Mouse (Mus musculus): ENCODE measurements around the gene Gm20431. TPM values are rescaled to one million over a fixed set of nuclear protein-coding genes. Genes with fewer than 3 reads are reported as not detected.
"Not testable (repeated sequence)": the region's sequence is repeated elsewhere in the genome, so short reads cannot be mapped to it uniquely, and the experiment has no call there.

Gm20431 gene
- total RNA-seq, 2 experiments from 2014 or later, result 30.8 to 32.7 TPM

- no peak for DNase-seq
Observed at GRCm38 (mm10) chr2:167665972-167666713, 4.8 kb upstream of the Gm20431 start.

GRCm38 (mm10) chr2:167662713-167663112 is 1.4 kb upstream of the Gm20431 start:
- intact Hi-C loops (cut with DNase I), result no loop called here

More at GRCm38 (mm10) chr2:167665972-167666713, 4.8 kb upstream of the Gm20431 start:
- intact Hi-C loops (cut with DNase I), result no loop called here

DNA sequence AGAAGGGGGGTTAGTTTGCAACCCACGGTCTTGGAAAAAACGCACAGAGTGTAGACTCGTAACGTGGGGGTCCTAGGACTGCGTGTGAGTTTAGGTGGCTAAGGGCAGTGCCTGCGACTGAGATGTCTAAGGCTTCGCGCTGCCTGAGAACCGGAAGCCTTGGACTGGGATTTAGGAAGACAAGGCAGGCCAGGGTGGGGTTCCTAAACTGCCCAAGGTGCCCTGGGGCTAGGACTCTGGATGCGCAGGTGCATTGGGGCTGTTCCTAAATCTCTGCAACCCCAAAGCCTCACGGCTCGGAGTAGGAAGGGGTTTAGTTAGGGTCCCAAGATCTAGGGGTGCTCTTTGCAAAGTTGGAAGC is 705 bp downstream of the Gm20431 start:
- intact Hi-C loops (cut with DNase I), result no loop called here
- no peak for DNase-seq

More at GRCm38 (mm10) chr2:167662713-167663112, 1.4 kb upstream of the Gm20431 start:
- DNase-seq, result no peak

GRCm38 (mm10) chr2:167659847-167660610 is 1.3 kb downstream of the Gm20431 start:
- peak; percentile 69 for DNase-seq
- intact Hi-C loops (cut with DNase I), result no loop called here

GRCm38 (mm10) chr2:167659177-167659846 is 2.0 kb downstream of the Gm20431 start:
- intact Hi-C loops (cut with DNase I), result no loop called here
- DNase-seq, result no peak

DNA sequence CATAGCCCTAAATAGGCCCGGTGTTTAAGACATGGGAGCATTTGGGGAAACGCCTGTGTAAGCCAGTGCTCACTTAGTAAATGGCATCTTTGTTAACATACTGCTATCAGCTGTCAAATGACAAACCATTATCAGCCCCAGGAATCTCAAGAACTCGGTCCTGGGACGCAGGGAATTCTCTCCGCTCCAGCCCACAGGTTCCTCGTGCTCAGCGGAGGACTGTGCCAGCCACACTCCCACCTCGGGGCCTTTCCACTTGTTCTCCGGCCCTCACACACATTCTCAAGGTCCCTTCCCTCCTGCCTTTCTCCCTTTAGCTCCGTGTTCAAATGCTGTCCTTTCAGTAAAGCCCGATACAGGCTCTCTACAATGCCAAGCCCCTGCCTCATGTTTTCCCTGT is 2.6 kb downstream of the Gm20431 start:
- intact Hi-C loops (cut with DNase I), result no loop called here
- DNase-seq, result no peak

- DNase-seq, result no peak
- intact Hi-C loops (cut with DNase I), result no loop called here
Observed at GRCm38 (mm10) chr2:167657973-167658372, 3.3 kb downstream of the Gm20431 start.

- intact Hi-C loops (cut with DNase I), result no loop called here
- no peak for DNase-seq
Observed at GRCm38 (mm10) chr2:167656629-167657478, 4.4 kb downstream of the Gm20431 start.

DNA sequence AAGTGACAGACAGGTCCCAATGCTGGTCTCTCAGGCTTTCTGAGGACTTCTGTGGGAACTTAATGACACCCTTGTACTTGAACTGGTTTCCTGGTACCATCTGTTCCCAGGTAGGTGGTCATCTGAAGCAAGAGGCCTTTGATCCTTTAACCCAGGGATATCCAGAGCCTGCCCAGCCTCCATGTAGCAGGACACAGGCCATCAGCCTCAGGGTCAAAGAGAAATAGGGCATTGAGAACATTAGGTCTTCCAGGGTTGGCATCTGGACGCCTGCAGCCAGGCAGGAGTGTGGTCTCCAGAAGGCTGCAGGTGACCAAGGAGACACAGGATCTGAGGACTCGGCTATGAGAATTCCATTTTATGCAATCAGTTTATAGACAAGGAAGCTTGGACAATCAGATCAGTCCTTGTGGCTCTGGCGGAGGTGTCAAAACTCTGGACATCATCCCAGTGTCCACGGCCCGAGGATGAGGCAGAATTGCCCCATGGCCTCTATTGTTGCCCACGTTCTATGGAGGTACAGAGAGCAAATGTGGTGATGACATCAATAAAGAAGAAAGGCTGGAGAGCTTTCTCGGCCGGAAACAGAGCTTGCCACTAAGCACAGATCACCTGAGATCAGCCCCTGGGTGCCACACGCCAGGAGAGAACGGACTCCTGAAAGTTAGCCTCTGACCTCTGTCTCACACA is 6.2 kb downstream of the Gm20431 start:
- intact Hi-C loops (cut with DNase I), result no loop called here
- DNase-seq, result no peak

DNA sequence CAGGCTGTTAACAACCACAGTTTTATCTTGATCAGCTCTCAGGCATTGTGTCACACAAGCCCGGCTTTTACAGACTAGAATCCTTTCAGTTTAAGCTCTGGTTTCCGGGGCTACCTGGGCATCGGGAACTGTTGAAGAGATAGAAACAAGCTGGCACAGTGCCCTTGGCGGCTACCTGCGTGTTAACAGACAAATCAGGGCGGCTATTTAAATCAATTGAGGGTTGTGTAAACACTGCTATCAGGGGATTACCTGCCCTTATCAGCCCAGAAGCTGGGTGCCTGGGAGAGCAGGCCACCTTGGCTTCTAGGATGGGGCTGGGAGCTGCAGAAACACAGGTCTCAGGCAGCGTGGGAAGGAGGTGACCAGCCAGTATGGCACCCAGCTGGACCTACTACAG is 8.6 kb downstream of the Gm20431 start:
- no peak for DNase-seq
- intact Hi-C loops (cut with DNase I), result no loop called here

- peak; percentile 24 for DNase-seq
- intact Hi-C loops (cut with DNase I), result no loop called here
Observed at GRCm38 (mm10) chr2:167651622-167652021, 9.7 kb downstream of the Gm20431 start.

DNA sequence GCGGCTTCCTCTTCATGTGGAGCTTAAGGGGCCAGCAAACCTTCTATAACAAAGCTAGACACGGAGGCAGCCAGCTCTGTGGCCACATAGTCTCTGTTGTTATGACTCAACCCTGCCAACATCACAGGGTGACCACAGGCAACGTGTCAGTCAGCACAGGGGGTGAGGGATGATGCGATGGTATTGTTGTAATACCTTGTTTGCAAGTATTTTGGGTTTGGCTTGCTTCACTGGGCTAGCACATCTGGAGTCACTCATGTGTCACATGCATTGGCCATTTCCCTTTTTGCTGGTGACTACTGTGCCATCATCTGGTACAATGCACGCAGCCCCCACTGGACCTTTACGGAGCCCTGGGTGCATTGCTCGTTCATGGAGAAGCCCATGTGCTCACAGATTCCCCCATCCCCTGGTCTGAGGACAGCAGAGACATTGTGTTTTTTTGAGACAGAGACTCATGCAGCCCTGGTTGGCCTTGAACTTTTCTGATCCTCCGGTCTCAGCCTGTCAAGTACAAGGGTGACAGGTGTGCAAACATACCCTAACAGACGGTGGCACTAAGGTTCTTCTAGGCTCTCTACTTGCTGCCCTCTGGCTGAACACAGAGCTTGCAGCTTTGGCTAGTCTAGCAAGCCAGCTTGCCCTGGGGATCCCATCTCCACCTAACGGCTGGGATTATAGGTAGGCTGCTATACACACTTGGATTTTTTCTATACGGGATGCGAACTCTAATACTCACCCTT is 11.8 kb downstream of the Gm20431 start:
- DNase-seq, result no peak
- intact Hi-C loops (cut with DNase I), result no loop called here

DNA sequence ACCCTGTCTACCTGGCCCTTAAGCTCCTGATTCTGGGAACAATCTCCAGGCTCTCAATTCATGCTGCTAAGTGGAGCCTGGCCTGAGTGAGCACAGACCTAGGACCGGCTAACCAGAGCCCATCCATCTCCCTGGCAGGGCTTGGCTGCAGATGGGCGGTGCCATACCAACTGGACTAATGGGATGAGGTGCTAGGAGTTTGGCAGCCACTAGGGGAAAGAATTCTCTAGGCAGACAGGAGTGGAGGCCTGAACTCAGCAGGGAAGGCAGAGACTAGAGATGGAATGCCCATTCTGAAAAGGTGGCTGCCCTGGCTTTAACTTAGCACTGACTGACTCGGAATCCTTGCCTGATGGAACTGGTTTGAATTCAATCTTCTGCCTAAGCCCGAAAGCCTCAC is 14.9 kb downstream of the Gm20431 start:
- intact Hi-C loops (cut with DNase I), result no loop called here

DNA sequence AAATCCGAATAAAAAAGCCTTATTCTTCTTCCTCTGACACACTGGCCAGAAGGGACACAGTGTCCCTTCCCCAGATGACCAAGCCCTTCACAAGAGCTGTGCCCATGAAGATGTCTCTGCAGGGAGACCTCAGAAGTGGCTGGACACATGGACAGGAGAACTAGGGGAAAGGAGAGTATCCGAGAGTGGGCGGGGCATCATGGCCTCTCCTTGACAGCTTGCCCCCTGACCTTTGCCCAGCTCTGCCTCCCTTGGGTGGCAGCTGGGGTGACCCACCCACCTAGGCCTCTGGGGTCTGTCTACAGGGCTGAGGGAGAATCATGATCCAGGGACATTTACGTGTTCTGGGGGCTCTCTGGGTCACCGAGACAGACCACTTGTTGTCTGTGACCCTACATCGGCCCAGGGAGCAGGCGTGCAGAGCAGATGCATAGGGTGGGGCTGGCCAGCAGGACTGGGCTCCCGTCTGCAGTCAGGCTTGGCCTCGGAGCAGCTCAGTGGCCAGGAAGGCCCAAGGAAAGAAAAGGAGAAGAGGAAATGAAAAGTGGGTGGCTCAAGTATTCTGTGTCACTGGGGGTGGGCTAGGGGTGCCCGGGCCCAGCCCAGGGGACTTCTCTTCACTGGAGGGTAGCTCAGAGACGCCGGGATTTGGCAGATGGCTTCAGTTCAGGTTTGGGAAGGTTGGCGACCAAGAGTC is 17.8 kb downstream of the Gm20431 start:
- intact Hi-C loops (cut with DNase I); DNase-seq: not testable (repeated sequence)

More for the DNA sequence above, 14.9 kb downstream of the Gm20431 start:
- no peak for DNase-seq

DNA sequence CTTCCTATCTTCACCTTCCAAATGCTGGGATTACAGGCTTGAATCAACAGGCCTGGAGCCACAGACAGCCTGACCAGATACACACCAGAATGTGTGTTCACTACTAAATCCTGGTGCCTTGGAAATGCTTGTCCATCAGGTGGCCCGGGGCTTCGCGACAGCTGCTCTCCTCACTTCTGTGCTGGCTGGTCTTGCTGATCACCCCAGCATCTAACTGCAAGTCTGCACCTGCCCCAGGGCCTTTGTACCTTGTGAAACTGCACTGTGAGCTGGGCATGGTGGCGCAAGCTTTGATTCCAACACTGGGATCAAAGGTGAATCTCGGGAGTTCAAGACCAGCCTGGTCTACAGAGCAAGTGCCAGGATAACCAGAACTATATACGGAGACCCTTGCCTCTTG is 19.1 kb downstream of the Gm20431 start:
- intact Hi-C loops (cut with DNase I), result no loop called here
- DNase-seq, result no peak

GRCm38 (mm10) chr2:167641337-167641736 is 20.0 kb downstream of the Gm20431 start:
- DNase-seq, result no peak
- intact Hi-C loops (cut with DNase I), result no loop called here

GRCm38 (mm10) chr2:167640279-167640678 is 21.0 kb downstream of the Gm20431 start:
- intact Hi-C loops (cut with DNase I), result no loop called here
- DNase-seq, result peak; percentile 47

- no peak for DNase-seq
- intact Hi-C loops (cut with DNase I), result no loop called here
Observed at GRCm38 (mm10) chr2:167634865-167635512, 26.3 kb downstream of the Gm20431 start.
